Mouse (Mus musculus) brain, embryonic 14.5 days (tissue): Measurements from ENCODE around the gene Rexo4.

Experiments
- CTCF ChIP-seq: fragments of 200-500 bp; IDR thresholded peaks from 2 replicates; pipeline ENCODE4 v1.5.1; 2012; ENCODE audit warnings: inconsistent platforms, mild to moderate bottlenecking, moderate library complexity, borderline replicate concordance; ENCODE audit not compliant: insufficient read depth, insufficient read length; ENCODE audit errors: extremely low read depth
- POLR2A ChIP-seq: fragments of 200-500 bp; IDR thresholded peaks from 2 replicates; pipeline ENCODE4 v1.6.1; 2012; ENCODE audit warnings: mild to moderate bottlenecking, inconsistent platforms, borderline replicate concordance; ENCODE audit not compliant: poor library complexity, insufficient read depth, insufficient read length, severe bottlenecking; ENCODE audit errors: extremely low read depth

DNA sequence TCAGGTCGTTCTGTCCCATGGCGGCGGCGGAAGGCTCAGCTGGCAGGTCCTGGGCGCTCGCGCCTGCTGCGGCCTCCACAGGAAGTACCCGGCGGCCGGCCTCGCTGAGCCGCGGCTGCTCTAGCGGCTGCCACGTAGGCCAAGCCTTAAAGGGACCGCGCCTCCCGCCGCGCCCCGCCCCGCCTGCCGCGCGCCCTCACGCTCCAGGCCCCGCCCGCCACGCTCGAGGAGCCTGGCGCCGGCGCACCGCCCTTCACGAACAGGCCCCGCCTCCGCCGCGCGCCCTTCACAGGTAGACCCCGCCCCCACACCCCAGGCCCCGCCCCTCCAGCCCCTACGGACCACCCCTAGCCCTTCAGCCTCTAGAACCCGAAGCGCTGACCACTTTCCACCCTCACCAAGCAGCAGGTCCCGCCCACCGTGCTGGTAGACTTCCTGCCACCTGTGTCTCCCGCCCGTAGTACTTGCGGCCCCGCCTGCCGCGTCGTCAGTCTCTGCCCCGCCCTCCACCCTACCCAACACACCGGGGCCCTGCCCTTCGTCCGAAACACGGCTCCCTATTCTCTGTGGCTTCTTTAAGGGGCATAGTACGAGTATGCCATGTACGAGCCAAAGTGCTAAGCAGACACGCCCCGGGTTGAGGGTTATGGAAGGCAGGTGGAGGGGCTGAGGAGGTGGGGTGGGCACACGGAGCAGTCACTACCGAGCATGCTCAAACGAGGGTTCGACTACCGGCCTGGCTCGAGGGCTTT is 30.7 kb downstream of the Rexo4 start, which contains the start of the genes Surf4 and Stkld1:
- TF ChIP-seq CTCF: no peak
- TF ChIP-seq POLR2A: peak; percentile 91
